Mouse (Mus musculus) heart, postnatal 36 days (tissue): Measurements from ENCODE around the gene Vav3. TPM values are rescaled to one million over a fixed set of nuclear protein-coding genes. Genes with fewer than 3 reads are reported as not detected.

Source experiments
- DNase-seq, 2 experiments: peaks; one replicate each; pipeline ENCODE4 v3.0.0; 2021 to 2022
- intact Hi-C: fragments of 180-260 bp; cut with DNase I; formaldehyde crosslinking; loops from one replicate; pipeline ENCODE4 v1.15.1; 2025
- total RNA-seq, 2 experiments: library from RNA; stranded (reverse); gene quantifications; 2 replicates each; pipeline ENCODE4 v1.2.3; 2021

Vav3 gene
- total RNA-seq, 2 experiments from 2014 or later = 5.9 to 6.4 TPM

DNA sequence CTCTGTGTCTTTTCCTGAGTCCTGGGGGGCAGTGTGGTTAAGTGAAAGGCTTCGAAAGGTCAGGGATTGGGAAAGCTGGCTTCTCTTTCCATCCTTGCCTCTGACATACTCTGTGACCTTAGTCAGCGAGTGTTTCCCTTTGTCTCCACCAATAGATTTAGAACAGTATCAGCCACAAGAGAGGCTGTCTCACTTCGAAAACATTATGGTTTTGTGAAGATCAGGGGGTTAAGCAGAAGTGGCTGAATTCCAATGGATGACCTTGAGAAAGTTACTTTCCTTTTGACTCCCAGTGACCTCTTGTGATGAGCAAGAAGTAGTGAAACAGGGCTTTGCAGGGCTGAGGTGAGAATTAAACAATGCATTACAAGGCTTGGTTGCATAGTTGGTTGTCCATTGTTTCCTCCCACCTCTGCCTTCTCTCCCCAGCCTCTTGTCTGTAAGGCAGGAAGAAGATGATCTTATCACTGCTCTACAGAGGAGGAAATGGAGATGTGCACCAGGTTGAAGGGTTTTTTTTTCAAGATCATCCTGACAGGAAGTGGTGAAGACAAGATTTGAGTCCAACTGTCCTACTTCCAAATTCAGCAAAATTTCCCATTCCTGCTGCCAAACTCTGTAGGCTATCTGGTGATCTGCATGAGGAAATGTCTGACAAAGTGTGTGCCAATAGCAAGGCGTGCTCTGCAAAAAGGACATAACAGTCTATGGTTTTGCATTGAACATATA is 11.7 kb downstream of the Vav3 start:
- DNase-seq = no peak
- intact Hi-C loops = no loop called here

DNA sequence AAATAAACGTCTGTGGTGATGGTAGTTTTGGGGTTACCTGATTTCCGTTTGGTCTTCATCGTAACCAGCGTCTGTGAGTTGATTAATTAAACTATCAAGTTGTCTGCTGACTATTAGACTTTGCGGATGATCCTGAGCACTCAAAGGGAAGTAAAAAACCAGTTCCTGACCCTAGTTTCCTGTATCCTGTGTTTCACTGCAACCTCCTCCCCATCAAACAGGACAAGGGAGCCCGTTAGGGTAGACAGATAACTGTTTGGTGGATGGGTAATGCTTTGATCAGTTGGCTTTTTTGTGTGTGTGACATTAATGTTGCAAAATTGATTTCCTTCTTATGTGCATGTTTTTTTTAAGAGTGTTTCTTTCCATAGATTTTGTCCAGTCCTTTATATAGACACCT is 12.2 kb downstream of the Vav3 start:
- no peak for DNase-seq
- intact Hi-C loops = no loop called here

DNA sequence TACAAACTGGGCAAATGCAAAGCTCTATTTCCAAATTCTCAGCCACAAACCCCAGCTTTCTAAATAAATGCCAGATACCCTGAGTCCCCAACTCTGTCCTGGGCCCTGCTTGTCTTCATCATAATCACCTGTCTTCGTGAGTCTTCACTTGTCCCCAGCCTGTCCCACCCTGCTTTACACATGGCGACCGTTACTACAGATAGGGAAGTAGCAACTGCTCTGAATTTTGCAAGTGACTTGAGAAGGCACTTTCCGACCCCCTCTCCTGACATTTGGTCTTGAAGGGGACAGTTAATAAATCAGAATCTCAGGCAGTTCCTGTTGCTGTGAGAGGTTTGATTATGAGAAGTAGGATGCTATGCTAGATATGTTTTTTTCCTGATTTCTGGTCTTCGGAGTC is 13.4 kb downstream of the Vav3 start:
- DNase-seq = no peak
- intact Hi-C loops = no loop called here

- no peak for DNase-seq
- intact Hi-C loops = no loop called here
Measured at GRCm38 (mm10) chr3:109355158-109355557, 14.7 kb downstream of the Vav3 start.

GRCm38 (mm10) chr3:109360746-109361145 is 20.3 kb downstream of the Vav3 start:
- intact Hi-C loops = no loop called here
- no peak for DNase-seq

DNA sequence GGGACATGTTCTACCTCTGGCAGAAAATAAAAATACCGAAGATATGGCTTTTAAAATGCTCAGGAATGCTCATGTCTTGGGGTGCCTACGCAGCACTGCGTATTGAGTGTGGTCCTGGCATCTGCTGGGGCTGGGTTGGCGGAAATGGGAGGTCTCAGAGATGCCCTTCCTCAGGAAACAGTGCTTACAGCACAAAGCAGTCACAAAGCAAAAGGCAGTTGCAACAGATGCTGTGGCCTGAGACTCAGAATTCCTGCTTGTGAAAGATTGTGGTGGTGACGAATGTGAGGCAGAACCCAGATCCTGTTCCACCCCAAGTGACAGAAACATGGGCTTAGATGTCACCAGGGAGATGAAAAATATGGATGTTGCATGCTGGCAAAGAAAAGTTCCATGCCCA is 21.4 kb downstream of the Vav3 start:
- DNase-seq = no peak
- intact Hi-C loops = no loop called here

DNA sequence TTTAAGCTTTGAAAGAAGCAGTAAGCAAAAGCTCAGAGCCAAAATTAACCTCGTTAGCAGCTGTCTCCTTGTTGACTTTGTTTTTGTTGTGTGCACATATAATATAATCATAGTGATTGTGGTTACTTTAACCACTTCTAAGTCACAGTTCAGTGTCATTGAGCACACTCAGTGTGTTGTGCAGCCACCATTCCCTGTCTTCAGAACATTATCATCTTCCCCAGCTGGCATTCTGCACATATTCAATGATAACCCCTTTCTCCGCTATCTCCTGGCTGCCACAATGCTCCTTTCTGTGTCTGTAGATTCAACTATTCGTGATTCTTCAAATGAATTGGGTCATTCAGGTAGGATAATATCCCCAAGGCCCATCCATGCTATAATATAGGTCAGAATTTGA is 21.9 kb downstream of the Vav3 start:
- no peak for DNase-seq
- intact Hi-C loops = no loop called here

DNA sequence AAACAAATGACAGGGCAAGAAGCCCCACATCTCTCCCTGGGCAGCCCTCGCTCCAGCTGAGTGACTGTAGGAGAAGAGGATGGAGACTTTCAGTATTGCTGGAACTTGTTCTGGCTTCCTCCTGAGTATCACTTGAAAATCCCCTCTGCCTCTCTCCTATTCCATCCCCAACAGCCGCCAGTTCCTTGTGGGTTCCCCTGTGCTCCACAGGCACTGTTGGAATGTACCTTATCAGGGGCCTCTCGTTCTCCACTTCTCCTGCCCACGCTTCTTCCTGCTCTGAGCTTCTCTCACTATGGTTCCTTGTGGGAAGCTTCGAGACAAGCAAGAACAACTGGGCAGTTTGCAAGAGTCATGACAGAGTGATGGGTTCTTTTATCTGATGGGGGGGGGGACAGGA is 23.1 kb downstream of the Vav3 start:
- no peak for DNase-seq
- intact Hi-C loops = no loop called here

GRCm38 (mm10) chr3:109365875-109366274 is 25.4 kb downstream of the Vav3 start:
- intact Hi-C loops = no loop called here
- DNase-seq = no peak

GRCm38 (mm10) chr3:109366411-109366851 is 26.0 kb downstream of the Vav3 start:
- intact Hi-C loops = no loop called here
- peak; percentile 45 to 56 for DNase-seq

- no peak for DNase-seq
- intact Hi-C loops = no loop called here
Measured at GRCm38 (mm10) chr3:109368383-109369289, 28.2 kb downstream of the Vav3 start.

GRCm38 (mm10) chr3:109371576-109371975 is 31.1 kb downstream of the Vav3 start:
- intact Hi-C loops = no loop called here
- DNase-seq = no peak

DNA sequence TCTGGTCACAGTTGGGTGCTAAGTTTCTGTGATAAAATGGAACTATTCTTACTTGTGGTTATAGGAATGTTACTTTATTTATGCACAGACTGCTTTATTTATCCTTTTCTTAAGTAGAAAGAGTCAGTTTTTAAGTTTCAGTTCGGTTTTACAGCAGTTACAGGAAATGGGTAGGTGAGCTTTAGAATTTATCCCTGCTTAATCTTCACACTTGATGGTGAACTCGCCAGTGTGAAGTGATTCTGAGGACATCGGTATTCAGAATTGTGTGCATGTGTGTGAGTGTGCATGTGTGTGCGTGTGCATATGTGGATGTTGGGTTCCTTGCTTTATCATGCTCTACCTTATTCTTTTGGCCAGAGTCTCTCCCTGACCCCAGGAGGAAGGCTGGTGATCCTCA is 32.2 kb downstream of the Vav3 start:
- intact Hi-C loops = no loop called here
- no peak for DNase-seq

GRCm38 (mm10) chr3:109378278-109378677 is 37.8 kb downstream of the Vav3 start:
- intact Hi-C loops = no loop called here

GRCm38 (mm10) chr3:109378684-109379083 is 38.2 kb downstream of the Vav3 start:
- intact Hi-C loops = no loop called here

More at GRCm38 (mm10) chr3:109378278-109378677, 37.8 kb downstream of the Vav3 start:
- DNase-seq = no peak

DNA sequence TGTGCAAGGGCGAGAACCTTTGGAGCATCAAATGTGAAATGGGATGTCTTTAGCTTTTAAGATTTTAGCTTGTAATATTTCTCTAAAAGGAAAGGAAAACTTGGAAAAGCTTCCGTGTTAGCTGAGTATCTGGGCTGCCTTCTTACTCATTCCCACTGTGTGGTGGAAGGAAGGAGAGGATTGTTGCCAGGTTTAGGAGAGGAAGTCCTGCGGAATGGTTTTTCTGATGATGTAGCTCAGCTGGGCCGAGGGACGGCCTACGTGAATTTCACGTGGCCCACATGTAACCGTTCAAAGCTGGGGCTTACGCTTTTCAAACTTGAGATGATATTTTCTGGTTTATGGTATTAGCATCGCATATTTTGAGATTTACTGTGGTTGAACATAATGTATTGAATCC is 48.3 kb downstream of the Vav3 start:
- intact Hi-C loops = no loop called here
- DNase-seq = no peak

More at GRCm38 (mm10) chr3:109378684-109379083, 38.2 kb downstream of the Vav3 start:
- no peak for DNase-seq

- intact Hi-C loops = no loop called here
- no peak for DNase-seq
Measured at GRCm38 (mm10) chr3:109401527-109401926, 61.1 kb downstream of the Vav3 start.

DNA sequence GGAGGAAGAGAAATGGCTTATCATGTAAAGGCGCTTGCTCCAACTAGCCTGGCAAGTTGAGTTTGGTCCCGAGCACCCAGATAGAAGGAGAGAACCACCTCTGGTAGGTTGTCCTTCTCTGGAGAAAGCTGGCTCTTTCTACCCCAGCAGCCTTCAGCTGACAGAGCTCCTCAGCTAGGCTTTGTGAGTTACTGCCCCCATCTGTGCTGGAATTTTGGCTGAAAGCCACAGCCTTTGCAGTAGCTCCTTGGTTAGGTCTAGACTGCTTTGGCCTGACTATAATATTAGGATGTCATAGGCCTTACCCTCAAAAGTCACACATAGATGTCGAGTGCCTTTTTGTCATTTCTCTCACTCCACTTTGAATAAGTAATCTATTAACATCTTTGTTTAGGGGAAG is 70.8 kb downstream of the Vav3 start:
- no peak for DNase-seq
- intact Hi-C loops = no loop called here

DNA sequence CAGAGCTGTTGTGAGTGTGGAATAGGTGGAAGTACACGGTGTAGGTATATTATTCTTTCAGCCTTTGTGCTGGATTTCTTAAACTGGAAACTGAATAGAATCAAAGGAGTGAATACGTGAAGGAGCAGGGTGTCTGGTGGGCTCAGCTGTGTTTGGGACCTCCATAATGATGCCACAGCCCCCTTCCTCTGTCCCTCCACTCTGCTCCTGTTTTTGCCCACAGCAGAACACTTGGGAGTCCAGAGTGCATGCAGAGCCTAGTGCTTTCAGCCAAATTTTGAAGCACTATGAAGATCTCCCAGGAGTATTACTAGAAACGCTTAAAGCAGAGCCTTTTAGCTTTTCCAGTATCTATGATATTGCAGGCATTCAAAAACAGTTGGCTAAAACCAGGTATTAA is 80.0 kb downstream of the Vav3 start:
- no peak for DNase-seq
- intact Hi-C loops = no loop called here

GRCm38 (mm10) chr3:109421019-109421418 is 80.6 kb downstream of the Vav3 start:
- intact Hi-C loops = no loop called here
- no peak for DNase-seq

GRCm38 (mm10) chr3:109423440-109424079 is 83.1 kb downstream of the Vav3 start:
- DNase-seq = no peak
- intact Hi-C loops = no loop called here
